Mouse (Mus musculus) heart, postnatal 0 days (tissue): Measurements from ENCODE around the gene Zdhhc5.

ENCODE experiments used
- CTCF ChIP-seq: IDR thresholded peaks from 2 replicates; pipeline ENCODE4 v1.5.1; 2016; ENCODE audit warnings: antibody characterized with exemption, control low read depth, low read depth
- EP300 ChIP-seq: IDR thresholded peaks from 2 replicates; pipeline ENCODE4 v1.6.1; 2016; ENCODE audit warnings: antibody characterized with exemption, low read depth

DNA sequence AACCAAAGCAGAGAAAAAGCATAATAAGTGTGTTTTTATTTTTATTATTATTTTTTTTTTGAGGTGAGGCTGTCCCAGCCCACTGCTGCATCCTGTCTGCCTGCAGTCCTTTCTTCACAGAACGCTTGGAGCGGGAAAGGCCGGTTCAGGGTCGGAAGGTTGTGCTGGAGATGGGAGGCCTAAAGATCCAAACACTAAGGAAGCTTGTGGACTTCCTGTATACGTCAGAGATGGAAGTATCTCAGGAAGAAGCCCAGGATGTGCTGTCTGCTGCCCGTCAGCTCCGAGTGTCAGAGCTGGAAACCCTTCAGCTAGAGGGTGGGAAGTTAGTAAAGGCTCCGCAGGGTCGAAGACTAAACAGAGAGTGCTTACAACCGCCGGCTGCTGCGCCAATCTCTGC, 48.9 kb downstream of the Zdhhc5 start:
- TF ChIP-seq CTCF (no peak), EP300 (no peak)
